Mouse (Mus musculus): ENCODE data around the gene Kcmf1. TPM values are rescaled to one million over a fixed set of nuclear protein-coding genes. Genes with fewer than 3 reads are reported as not detected.
A peak's percentile ranks its signal among the peaks of the same experiment; 100 is the strongest.
"Not testable (repeated sequence)": the region's sequence is repeated elsewhere in the genome, so short reads cannot be mapped to it uniquely, and the experiment has no call there.

Kcmf1 gene
- polyA plus RNA-seq, 1 experiment from 2014 or later = 27.1 TPM

GRCm38 (mm10) chr6:72873338-72873737 is 26.4 kb downstream of the Kcmf1 start:
- Histone ChIP-seq H3K27me3 (replicated peaks) (no peaks in the 10 kb centered on the region), H3K4me3 (no peak overlapping the region), H3K9ac (no peak overlapping the region), H3K4me2 (no peak overlapping the region), H3K9me3 (no peaks in the 10 kb centered on the region), H3K36me3 (no peaks in the 10 kb centered on the region), H3K27ac (replicated peaks) (no peak overlapping the region), H3K4me1 (peaks cover 49% of the 10 kb centered on the region)
- 84% methylated on average over 3 of the region's 3 CpGs for WGBS
- no peak for ATAC-seq (ENCODE audit: extremely low read depth, insufficient number of reproducible peaks, low FRiP score, low TSS enrichment)

DNA sequence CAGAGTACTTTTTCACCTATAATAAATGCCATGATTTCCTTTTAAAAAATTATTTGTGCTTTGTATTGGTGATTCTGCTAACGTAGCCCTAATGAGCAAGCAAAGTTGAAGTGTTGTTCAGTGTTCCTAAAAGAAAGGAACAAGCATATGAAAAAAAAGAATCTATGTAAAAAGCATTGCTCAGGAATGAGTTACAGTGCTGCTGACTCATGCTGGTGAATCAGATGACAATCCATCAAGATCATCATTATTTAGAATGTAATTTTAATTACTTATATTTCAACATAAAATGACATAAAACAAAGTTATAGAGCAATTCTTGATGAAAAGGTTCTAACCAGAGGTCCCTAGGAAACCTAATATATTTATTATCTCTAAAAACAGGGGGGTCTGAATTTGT is 27.5 kb downstream of the Kcmf1 start:
- no peaks in the 10 kb centered on the region for H3K27me3 ChIP-seq (replicated peaks)
- no peak overlapping the region for H3K27ac ChIP-seq (replicated peaks)
- WGBS = 89% methylated on average over 1 of the region's 1 CpGs
- H3K9ac ChIP-seq = no peak overlapping the region
- peaks cover 56% of the 10 kb centered on the region for H3K4me1 ChIP-seq
- ATAC-seq (ENCODE audit: extremely low read depth, insufficient number of reproducible peaks, low FRiP score, low TSS enrichment) = no peak
- no peak overlapping the region for H3K4me3 ChIP-seq
- H3K4me2 ChIP-seq = no peak overlapping the region
- no peaks in the 10 kb centered on the region for H3K9me3 ChIP-seq
- H3K36me3 ChIP-seq = no peaks in the 10 kb centered on the region

DNA sequence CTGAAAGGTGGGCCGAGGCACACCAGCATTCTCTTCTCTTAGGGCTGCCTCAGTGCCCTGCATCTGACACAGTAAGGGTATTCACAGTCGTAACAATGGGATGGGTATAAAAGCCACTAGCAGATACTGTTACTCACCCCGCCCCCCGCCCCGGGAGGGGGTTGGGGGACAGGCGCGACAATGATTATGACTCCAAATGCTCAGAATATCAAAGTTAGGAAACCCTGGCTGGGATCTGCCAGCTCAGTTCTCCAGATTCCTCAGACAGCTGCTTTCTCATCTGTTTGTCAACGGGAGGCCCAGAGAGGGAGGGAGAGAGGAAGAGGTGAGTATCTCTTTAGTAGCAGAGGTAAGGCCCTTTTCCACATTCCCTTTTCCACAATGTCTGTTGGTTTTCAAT is 30.2 kb downstream of the Kcmf1 start:
- WGBS = 59% methylated on average over 8 of the region's 8 CpGs
- Histone ChIP-seq H3K27me3 (replicated peaks) (no peaks in the 10 kb centered on the region), H3K9me3 (no peaks in the 10 kb centered on the region), H3K36me3 (peaks cover 7% of the 10 kb centered on the region; the same call in 1 of the 2 replicates), H3K27ac (replicated peaks) (no peak overlapping the region; the same call in 1 of the 2 replicates), H3K4me2 (no peak overlapping the region; the same call in 1 of the 2 replicates), H3K4me3 (no peak overlapping the region), H3K9ac (no peak overlapping the region), H3K4me1 (peaks cover 59% of the 10 kb centered on the region)
- no peak for ATAC-seq (ENCODE audit: extremely low read depth, insufficient number of reproducible peaks, low FRiP score, low TSS enrichment)

DNA sequence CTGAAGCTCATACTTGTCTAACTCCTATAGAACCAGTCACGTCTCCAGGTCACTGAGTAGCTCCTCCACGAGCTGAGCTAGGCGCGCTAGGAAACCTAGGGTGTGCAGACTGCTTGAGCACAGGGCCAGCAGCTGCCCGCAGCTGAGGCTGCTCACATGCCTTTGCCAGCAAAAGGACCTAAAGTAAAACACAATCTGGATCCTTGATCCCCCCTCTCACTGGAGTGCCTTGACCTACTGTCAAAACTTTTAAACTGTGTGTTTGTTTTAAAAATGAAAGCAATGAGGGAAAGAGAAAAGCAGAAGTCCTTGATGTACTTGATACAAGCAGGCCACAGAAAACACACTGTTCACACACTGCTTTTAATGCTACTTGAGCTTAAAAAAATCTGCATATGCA is 31.1 kb downstream of the Kcmf1 start:
- Histone ChIP-seq H3K9ac (no peak overlapping the region), H3K4me3 (no peak overlapping the region), H3K4me2 (no peak overlapping the region), H3K4me1 (peaks cover 59% of the 10 kb centered on the region), H3K27me3 (replicated peaks) (no peaks in the 10 kb centered on the region), H3K27ac (replicated peaks) (no peak overlapping the region; the same call in 1 of the 2 replicates), H3K36me3 (peaks cover 7% of the 10 kb centered on the region; the same call in 1 of the 2 replicates), H3K9me3 (no peaks in the 10 kb centered on the region)
- ATAC-seq (ENCODE audit: extremely low read depth, insufficient number of reproducible peaks, low FRiP score, low TSS enrichment) = no peak
- 66% methylated on average over 5 of the region's 5 CpGs for WGBS

- 88% methylated on average over 1 of the region's 1 CpGs for WGBS
- H3K27ac ChIP-seq (replicated peaks) = no peak overlapping the region
- no peak overlapping the region for H3K4me3 ChIP-seq
- no peak overlapping the region for H3K9ac ChIP-seq
- H3K27me3 ChIP-seq (replicated peaks) = no peaks in the 10 kb centered on the region
- no peak overlapping the region for H3K4me2 ChIP-seq
- peaks cover 10% of the 10 kb centered on the region for H3K36me3 ChIP-seq
- ATAC-seq (ENCODE audit: extremely low read depth, insufficient number of reproducible peaks, low FRiP score, low TSS enrichment) = no peak
- H3K9me3 ChIP-seq = no peaks in the 10 kb centered on the region
- peaks cover 54% of the 10 kb centered on the region for H3K4me1 ChIP-seq
These were observed 32.0 kb downstream of the Kcmf1 start for GRCm38 (mm10) chr6:72867746-72868145.

GRCm38 (mm10) chr6:72866232-72866631 is 33.5 kb downstream of the Kcmf1 start:
- WGBS = 62% methylated on average over 2 of the region's 2 CpGs
- Histone ChIP-seq H3K4me3 (no peak overlapping the region), H3K27me3 (replicated peaks) (no peaks in the 10 kb centered on the region), H3K9ac (no peak overlapping the region), H3K4me2 (no peak overlapping the region), H3K36me3 (peaks cover 17% of the 10 kb centered on the region), H3K27ac (replicated peaks) (no peak overlapping the region), H3K4me1 (peaks cover 43% of the 10 kb centered on the region), H3K9me3 (no peaks in the 10 kb centered on the region)
- ATAC-seq (ENCODE audit: extremely low read depth, insufficient number of reproducible peaks, low FRiP score, low TSS enrichment) = no peak

GRCm38 (mm10) chr6:72862686-72863085 is 37.1 kb downstream of the Kcmf1 start:
- not testable (repeated sequence) for H3K9ac ChIP-seq; H3K9me3 ChIP-seq; H3K4me2 ChIP-seq; H3K27me3 ChIP-seq (replicated peaks); ATAC-seq (ENCODE audit: extremely low read depth, insufficient number of reproducible peaks, low FRiP score, low TSS enrichment); H3K4me1 ChIP-seq; H3K27ac ChIP-seq (replicated peaks); H3K4me3 ChIP-seq
- 90% methylated on average over 5 of the region's 5 CpGs for WGBS
- peaks cover 39% of the 10 kb centered on the region for H3K36me3 ChIP-seq

- 71% methylated on average over 5 of the region's 5 CpGs for WGBS
These were observed 45.5 kb downstream of the Kcmf1 start for GRCm38 (mm10) chr6:72854256-72854655.

GRCm38 (mm10) chr6:72852180-72852579 is 47.6 kb downstream of the Kcmf1 start:
- H3K27me3 ChIP-seq (replicated peaks) = no peaks in the 10 kb centered on the region
- no peaks in the 10 kb centered on the region for H3K9me3 ChIP-seq
- H3K27ac ChIP-seq (replicated peaks) = 0 out of 2 replicates have a peak overlapping the region, but pooled peaks have one; percentile 14
- H3K9ac ChIP-seq = no peak overlapping the region
- WGBS = 61% methylated on average over 4 of the region's 4 CpGs
- H3K4me1 ChIP-seq = peaks cover 13% of the 10 kb centered on the region
- no peak overlapping the region for H3K4me2 ChIP-seq
- ATAC-seq (ENCODE audit: extremely low read depth, insufficient number of reproducible peaks, low FRiP score, low TSS enrichment) = no peak
- peaks cover 86% of the 10 kb centered on the region for H3K36me3 ChIP-seq
- H3K4me3 ChIP-seq = no peak overlapping the region

More at GRCm38 (mm10) chr6:72854256-72854655, 45.5 kb downstream of the Kcmf1 start:
- H3K4me3 ChIP-seq = no peak overlapping the region
- peaks cover 86% of the 10 kb centered on the region for H3K36me3 ChIP-seq
- H3K4me1 ChIP-seq = peaks cover 13% of the 10 kb centered on the region
- no peaks in the 10 kb centered on the region for H3K27me3 ChIP-seq (replicated peaks)
- no peak for ATAC-seq (ENCODE audit: extremely low read depth, insufficient number of reproducible peaks, low FRiP score, low TSS enrichment)
- no peak overlapping the region for H3K27ac ChIP-seq (replicated peaks)
- no peak overlapping the region for H3K9ac ChIP-seq
- no peak overlapping the region for H3K4me2 ChIP-seq
- H3K9me3 ChIP-seq = no peaks in the 10 kb centered on the region

- Histone ChIP-seq H3K4me1 (peaks cover 13% of the 10 kb centered on the region), H3K27ac (replicated peaks) (no peak overlapping the region), H3K4me2 (no peak overlapping the region), H3K9me3 (no peaks in the 10 kb centered on the region), H3K36me3 (peaks cover 86% of the 10 kb centered on the region), H3K9ac (no peak overlapping the region), H3K27me3 (replicated peaks) (no peaks in the 10 kb centered on the region), H3K4me3 (no peak overlapping the region)
- 76% methylated on average over 5 of the region's 5 CpGs for WGBS
- ATAC-seq (ENCODE audit: extremely low read depth, insufficient number of reproducible peaks, low FRiP score, low TSS enrichment) = no peak
These were observed 48.1 kb downstream of the Kcmf1 start for GRCm38 (mm10) chr6:72851633-72852032.

GRCm38 (mm10) chr6:72841986-72842502 is 57.7 kb downstream of the Kcmf1 start:
- H3K9ac ChIP-seq = no peak overlapping the region
- H3K36me3 ChIP-seq = peaks cover 78% of the 10 kb centered on the region
- H3K27ac ChIP-seq (replicated peaks) = no peak overlapping the region
- no peak overlapping the region for H3K4me2 ChIP-seq
- WGBS = 85% methylated on average over 7 of the region's 7 CpGs
- H3K9me3 ChIP-seq = no peaks in the 10 kb centered on the region
- peaks cover 8% of the 10 kb centered on the region; the same call in 1 of the 2 replicates for H3K4me1 ChIP-seq
- no peak overlapping the region for H3K4me3 ChIP-seq
- ATAC-seq (ENCODE audit: extremely low read depth, insufficient number of reproducible peaks, low FRiP score, low TSS enrichment) = no peak
- no peaks in the 10 kb centered on the region for H3K27me3 ChIP-seq (replicated peaks)
